Mouse (Mus musculus): Measurements from ENCODE around the gene 4931440F15Rik. TPM values are rescaled to one million over a fixed set of nuclear protein-coding genes. Genes with fewer than 3 reads are reported as not detected.
"Not testable (repeated sequence)": the region's sequence is repeated elsewhere in the genome, so short reads cannot be mapped to it uniquely, and the experiment has no call there.

The 4931440F15Rik gene
- polyA plus RNA-seq (2015; fragmentation: Nextera tagmentation; extraction: Ambion mirVana) = 0.14 and 0.28 TPM in 2 replicates

GRCm38 (mm10) chr11:29825271-29825718 lies at the start of gene 4931440F15Rik:
Gene 4931440F15Rik (minus strand): TSS chr11:29825668.
- H3K27ac ChIP-seq (replicated peaks); H3K9ac ChIP-seq; ATAC-seq (ENCODE audit: insufficient read depth); H3K4me1 ChIP-seq (replicated peaks); H3K36me3 ChIP-seq (replicated peaks); H3K9me3 ChIP-seq (replicated peaks): not testable (repeated sequence)
- Histone ChIP-seq H3K27me3 (peaks cover 40% of the 10 kb centered on the region), H3K4me2 (peak within 1 kb of the TSS; percentile 33), H3K4me3 (replicated peaks) (0 out of 2 replicates have a peak within 1 kb of the TSS, but pooled peaks have one; percentile 4)
- 38% methylated on average over 21 of the region's 21 CpGs for WGBS (ENCODE audit: insufficient replicate concordance)

GRCm38 (mm10) chr11:29874781-29875180 lies 49.3 kb upstream of the 4931440F15Rik start:
- H3K4me2 ChIP-seq; H3K9ac ChIP-seq; H3K36me3 ChIP-seq (replicated peaks); H3K4me3 ChIP-seq (replicated peaks); H3K27me3 ChIP-seq; H3K4me1 ChIP-seq (replicated peaks); H3K27ac ChIP-seq (replicated peaks); ATAC-seq (ENCODE audit: insufficient read depth); H3K9me3 ChIP-seq (replicated peaks): not testable (repeated sequence)
- WGBS (ENCODE audit: insufficient replicate concordance) = 45% methylated on average over 1 of the region's 1 CpGs

- H3K4me1 ChIP-seq (replicated peaks) = no peaks in the 10 kb centered on the region
- no peaks in the 10 kb centered on the region for H3K9me3 ChIP-seq (replicated peaks)
- H3K4me2 ChIP-seq = no peak overlapping the region
- no peak for ATAC-seq (ENCODE audit: insufficient read depth)
- 60% methylated on average over 2 of the region's 2 CpGs for WGBS (ENCODE audit: insufficient replicate concordance)
- no peak overlapping the region for H3K27ac ChIP-seq (replicated peaks)
- H3K4me3 ChIP-seq (replicated peaks) = no peak overlapping the region
- no peak overlapping the region for H3K9ac ChIP-seq
- H3K36me3 ChIP-seq (replicated peaks) = no peaks in the 10 kb centered on the region
- no peaks in the 10 kb centered on the region for H3K27me3 ChIP-seq
These were observed 44.7 kb upstream of the 4931440F15Rik start for GRCm38 (mm10) chr11:29870174-29870573.

- H3K9me3 ChIP-seq (replicated peaks) = no peaks in the 10 kb centered on the region
- no peak for ATAC-seq (ENCODE audit: insufficient read depth)
- no peaks in the 10 kb centered on the region for H3K36me3 ChIP-seq (replicated peaks)
- H3K27me3 ChIP-seq = no peaks in the 10 kb centered on the region
- no peaks in the 10 kb centered on the region for H3K4me1 ChIP-seq (replicated peaks)
- H3K4me3 ChIP-seq (replicated peaks) = no peak overlapping the region
- H3K9ac ChIP-seq = no peak overlapping the region
- H3K4me2 ChIP-seq = no peak overlapping the region
- H3K27ac ChIP-seq (replicated peaks) = no peak overlapping the region
These were observed 38.8 kb upstream of the 4931440F15Rik start for GRCm38 (mm10) chr11:29864269-29864668.

- WGBS (ENCODE audit: insufficient replicate concordance) = 48% methylated on average over 2 of the region's 2 CpGs
- H3K9me3 ChIP-seq (replicated peaks) = no peaks in the 10 kb centered on the region
- no peak overlapping the region for H3K4me3 ChIP-seq (replicated peaks)
- H3K9ac ChIP-seq = no peak overlapping the region
- no peaks in the 10 kb centered on the region for H3K27me3 ChIP-seq
- no peaks in the 10 kb centered on the region for H3K36me3 ChIP-seq (replicated peaks)
- H3K4me2 ChIP-seq = no peak overlapping the region
- no peak for ATAC-seq (ENCODE audit: insufficient read depth)
- no peak overlapping the region for H3K27ac ChIP-seq (replicated peaks)
- no peaks in the 10 kb centered on the region for H3K4me1 ChIP-seq (replicated peaks)
These were observed 36.4 kb upstream of the 4931440F15Rik start for GRCm38 (mm10) chr11:29861750-29862397.

GRCm38 (mm10) chr11:29861040-29861439 lies 35.6 kb upstream of the 4931440F15Rik start:
- Histone ChIP-seq H3K9me3 (replicated peaks) (no peaks in the 10 kb centered on the region), H3K4me1 (replicated peaks) (no peaks in the 10 kb centered on the region), H3K9ac (no peak overlapping the region), H3K27ac (replicated peaks) (no peak overlapping the region), H3K4me2 (no peak overlapping the region), H3K27me3 (no peaks in the 10 kb centered on the region), H3K36me3 (replicated peaks) (no peaks in the 10 kb centered on the region), H3K4me3 (replicated peaks) (no peak overlapping the region)
- 46% methylated on average over 2 of the region's 2 CpGs for WGBS (ENCODE audit: insufficient replicate concordance)
- no peak for ATAC-seq (ENCODE audit: insufficient read depth)

- no peak overlapping the region for H3K27ac ChIP-seq (replicated peaks)
- H3K9me3 ChIP-seq (replicated peaks) = no peaks in the 10 kb centered on the region
- WGBS (ENCODE audit: insufficient replicate concordance) = 75% methylated on average over 3 of the region's 3 CpGs
- no peak overlapping the region for H3K4me2 ChIP-seq
- no peaks in the 10 kb centered on the region for H3K36me3 ChIP-seq (replicated peaks)
- no peaks in the 10 kb centered on the region for H3K27me3 ChIP-seq
- ATAC-seq (ENCODE audit: insufficient read depth) = no peak
- H3K4me1 ChIP-seq (replicated peaks) = no peaks in the 10 kb centered on the region
- no peak overlapping the region for H3K4me3 ChIP-seq (replicated peaks)
- H3K9ac ChIP-seq = no peak overlapping the region
These were observed 15.2 kb upstream of the 4931440F15Rik start for GRCm38 (mm10) chr11:29840606-29841227.

GRCm38 (mm10) chr11:29839781-29840180 lies 14.3 kb upstream of the 4931440F15Rik start:
- no peaks in the 10 kb centered on the region for H3K36me3 ChIP-seq (replicated peaks)

GRCm38 (mm10) chr11:29837066-29837465 lies 11.6 kb upstream of the 4931440F15Rik start:
- H3K36me3 ChIP-seq (replicated peaks) = no peaks in the 10 kb centered on the region
- ATAC-seq (ENCODE audit: insufficient read depth) = no peak
- H3K4me3 ChIP-seq (replicated peaks) = no peak overlapping the region
- no peaks in the 10 kb centered on the region for H3K4me1 ChIP-seq (replicated peaks)
- H3K4me2 ChIP-seq = no peak overlapping the region
- H3K9me3 ChIP-seq (replicated peaks) = no peaks in the 10 kb centered on the region
- no peak overlapping the region for H3K27ac ChIP-seq (replicated peaks)
- no peak overlapping the region for H3K9ac ChIP-seq
- H3K27me3 ChIP-seq = no peaks in the 10 kb centered on the region

More at GRCm38 (mm10) chr11:29839781-29840180, 14.3 kb upstream of the 4931440F15Rik start:
- H3K4me2 ChIP-seq = no peak overlapping the region
- H3K27ac ChIP-seq (replicated peaks) = no peak overlapping the region
- H3K27me3 ChIP-seq = no peaks in the 10 kb centered on the region
- H3K4me1 ChIP-seq (replicated peaks) = no peaks in the 10 kb centered on the region
- no peak for ATAC-seq (ENCODE audit: insufficient read depth)
- no peaks in the 10 kb centered on the region for H3K9me3 ChIP-seq (replicated peaks)
- WGBS (ENCODE audit: insufficient replicate concordance) = 43% methylated on average over 3 of the region's 3 CpGs
- no peak overlapping the region for H3K4me3 ChIP-seq (replicated peaks)
- no peak overlapping the region for H3K9ac ChIP-seq

GRCm38 (mm10) chr11:29827729-29828128 lies 2.3 kb upstream of the 4931440F15Rik start:
- H3K9ac ChIP-seq = no peak overlapping the region
- no peak for ATAC-seq (ENCODE audit: insufficient read depth)
- H3K27me3 ChIP-seq = peaks cover 37% of the 10 kb centered on the region
- no peak overlapping the region for H3K4me2 ChIP-seq
- H3K4me1 ChIP-seq (replicated peaks) = no peaks in the 10 kb centered on the region
- H3K27ac ChIP-seq (replicated peaks) = no peak overlapping the region
- H3K36me3 ChIP-seq (replicated peaks) = no peaks in the 10 kb centered on the region
- H3K4me3 ChIP-seq (replicated peaks) = no peak overlapping the region
- no peaks in the 10 kb centered on the region for H3K9me3 ChIP-seq (replicated peaks)
- WGBS (ENCODE audit: insufficient replicate concordance) = 59% methylated on average over 2 of the region's 2 CpGs

- no peak for ATAC-seq (ENCODE audit: insufficient read depth)
- H3K27ac ChIP-seq (replicated peaks) = no peak overlapping the region
- peaks cover 40% of the 10 kb centered on the region for H3K27me3 ChIP-seq
- no peaks in the 10 kb centered on the region for H3K36me3 ChIP-seq (replicated peaks)
- no peaks in the 10 kb centered on the region for H3K4me1 ChIP-seq (replicated peaks)
- no peak overlapping the region for H3K9ac ChIP-seq
- 93% methylated on average over 1 of the region's 1 CpGs for WGBS (ENCODE audit: insufficient replicate concordance)
- H3K4me2 ChIP-seq = no peak overlapping the region
- no peak overlapping the region for H3K4me3 ChIP-seq (replicated peaks)
- no peaks in the 10 kb centered on the region for H3K9me3 ChIP-seq (replicated peaks)
These were observed 533 bp upstream of the 4931440F15Rik start for GRCm38 (mm10) chr11:29826001-29826400.

All from liver, embryonic 15.5 days (tissue).